Mouse (Mus musculus): ENCODE measurements around the gene Spata32.
A peak's percentile ranks its signal among the peaks of the same experiment; 100 is the strongest.

Spata32 gene

GRCm38 (mm10) chr11:103202376-103202775 is 15.9 kb downstream of the Spata32 start:
- no peak for DNase-seq (ENCODE audit: low spot score in 2 of 2)

DNA sequence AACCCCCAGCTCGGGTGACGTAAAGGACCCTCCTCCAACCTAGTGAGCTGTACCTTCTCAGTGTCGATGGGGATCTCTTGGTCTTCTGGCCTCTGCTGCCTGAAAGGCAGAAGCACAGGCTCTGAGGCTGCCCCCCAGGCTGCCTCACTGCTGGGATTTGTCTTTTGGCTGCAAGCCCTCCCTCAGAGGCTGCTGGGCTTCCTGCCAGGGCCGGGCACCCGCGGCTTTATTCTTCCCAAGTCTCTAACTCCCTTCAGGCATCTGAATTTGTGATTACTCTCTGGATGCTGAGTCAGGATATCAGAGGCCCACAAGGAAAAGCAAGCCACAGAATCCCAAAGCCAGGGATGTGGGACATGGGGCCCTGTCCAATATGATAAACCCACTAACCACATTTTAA is 16.6 kb downstream of the Spata32 start:
- peak in 1 of 2 experiments; percentile 86 for DNase-seq (ENCODE audit: low spot score in 2 of 2)

GRCm38 (mm10) chr11:103198911-103199803 is 19.1 kb downstream of the Spata32 start:
- DNase-seq (ENCODE audit: low spot score in 2 of 2): peak in 1 of 2 experiments; percentile 92

DNA sequence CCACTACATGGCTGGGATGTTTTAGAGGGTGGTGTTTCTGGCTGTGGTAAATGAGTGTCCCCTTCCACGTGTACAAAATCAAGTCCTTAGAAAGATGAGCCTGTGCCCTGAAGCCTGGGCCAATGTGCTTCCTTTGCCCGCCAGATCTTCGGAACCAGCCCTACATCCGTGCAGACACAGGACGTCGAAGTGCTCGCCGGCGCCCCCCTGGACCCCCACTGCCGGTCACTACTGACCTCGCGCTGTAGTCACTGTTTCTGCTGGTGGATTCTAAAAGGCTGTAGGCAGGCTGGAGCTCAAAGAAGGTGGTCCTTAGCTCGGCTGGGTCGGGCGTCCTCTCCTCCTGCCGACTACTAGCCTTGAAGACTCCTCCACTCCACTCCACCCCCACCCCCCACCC is 19.9 kb downstream of the Spata32 start:
- DNase-seq (ENCODE audit: low spot score in 2 of 2): no peak

GRCm38 (mm10) chr11:103197340-103197739 is 20.9 kb downstream of the Spata32 start:
- DNase-seq (ENCODE audit: low spot score in 2 of 2): peak in 1 of 2 experiments; percentile 76

- no peak for DNase-seq (ENCODE audit: low spot score in 2 of 2)
These were observed 22.6 kb downstream of the Spata32 start for GRCm38 (mm10) chr11:103195656-103196055.

- DNase-seq (ENCODE audit: low spot score in 2 of 2): no peak
These were observed 23.0 kb downstream of the Spata32 start for GRCm38 (mm10) chr11:103195236-103195635.

DNA sequence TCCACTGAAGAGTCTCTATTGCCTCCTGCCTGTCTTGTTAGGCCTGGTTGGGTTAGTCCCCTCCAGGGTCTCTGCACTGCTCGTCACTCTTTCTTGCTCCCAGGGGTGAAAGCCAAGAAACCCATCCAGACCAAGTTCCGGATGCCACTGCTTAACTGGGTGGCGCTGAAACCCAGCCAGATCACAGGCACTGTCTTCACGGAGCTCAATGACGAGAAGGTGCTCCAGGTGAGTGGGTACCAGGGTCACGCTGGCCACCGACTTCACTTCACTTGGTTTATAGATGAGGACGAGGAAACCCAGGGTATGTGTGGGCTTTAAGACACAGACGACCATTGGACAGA is 24.4 kb downstream of the Spata32 start:
- no peak for DNase-seq (ENCODE audit: low spot score in 2 of 2)

DNA sequence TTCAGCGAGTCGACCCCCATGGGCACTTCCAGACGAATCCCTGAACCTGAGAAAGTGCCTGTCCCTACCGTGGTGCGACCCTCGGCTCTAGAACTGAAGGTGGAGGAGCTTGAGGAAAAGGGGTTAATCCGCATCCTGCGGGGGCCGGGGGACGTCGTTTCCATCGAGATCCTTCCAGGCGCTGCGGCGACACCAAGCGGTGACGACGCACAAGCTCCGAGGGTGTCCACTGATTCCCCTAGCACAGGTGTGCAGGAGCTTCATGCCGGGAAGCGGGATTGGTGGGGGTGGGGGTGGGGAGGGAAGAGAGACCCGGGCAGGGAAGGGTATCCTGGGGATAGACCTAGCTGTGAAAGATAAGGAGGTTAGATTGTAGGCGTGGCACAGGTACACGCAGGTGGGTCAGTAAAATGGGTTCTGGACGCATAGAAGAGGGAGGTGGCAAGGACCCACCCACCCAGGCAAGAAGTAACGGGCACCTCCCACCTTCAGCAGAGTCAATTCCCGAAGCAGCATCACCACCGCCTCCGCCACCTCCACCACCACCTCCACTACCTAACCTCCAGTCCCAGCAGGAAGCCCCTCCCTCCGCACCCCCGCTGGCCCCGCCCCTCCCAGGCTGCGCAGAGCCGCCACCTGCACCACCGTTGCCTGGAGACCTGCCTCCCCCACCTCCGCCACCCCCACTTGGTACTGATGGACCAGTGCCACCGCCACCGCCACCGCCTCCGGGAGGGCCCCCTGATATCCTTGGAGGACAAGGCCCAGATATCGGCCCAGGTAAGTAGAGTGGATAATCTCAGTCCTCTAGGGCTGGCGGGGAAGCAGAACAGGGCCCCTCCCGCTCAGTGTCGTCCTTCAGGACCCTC is 25.0 kb downstream of the Spata32 start:
- DNase-seq (ENCODE audit: low spot score in 2 of 2): peak in 1 of 2 experiments; percentile 80

DNA sequence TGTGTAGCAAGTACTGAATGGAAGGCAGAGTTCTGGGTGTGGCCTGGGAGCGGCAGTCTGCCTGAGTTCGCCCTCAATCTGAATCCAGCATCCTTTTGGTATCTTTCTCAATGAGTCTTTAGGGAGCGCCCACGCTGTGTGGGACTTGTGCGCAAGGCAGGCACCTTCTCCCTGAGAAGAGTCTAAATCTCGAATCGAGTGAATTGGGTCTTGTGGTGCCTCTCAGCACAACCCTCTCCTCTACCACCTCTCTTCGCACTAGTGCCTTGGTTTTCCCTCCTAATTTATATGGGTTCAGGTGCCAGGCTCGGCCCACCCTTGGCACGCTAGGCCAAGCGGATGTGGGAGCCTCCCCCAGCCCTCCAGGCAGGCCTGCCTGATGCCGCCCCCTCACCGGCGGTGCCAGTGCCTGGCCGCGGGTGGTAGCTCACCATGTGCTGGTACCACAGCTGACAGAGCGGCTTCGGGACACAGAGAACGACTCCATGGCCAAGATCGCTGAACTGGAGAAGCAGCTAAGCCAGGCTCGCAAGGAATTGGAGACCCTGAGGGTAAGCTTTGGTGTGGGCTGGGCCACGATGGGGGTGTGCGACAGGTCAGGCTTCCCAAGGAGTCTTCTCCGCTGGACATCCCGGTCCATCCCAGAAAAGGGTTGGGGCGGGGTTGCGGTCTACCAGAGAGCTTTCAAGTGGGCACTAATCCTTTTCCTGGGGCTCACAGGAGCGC is 25.8 kb downstream of the Spata32 start:
- DNase-seq (ENCODE audit: low spot score in 2 of 2): peak in 1 of 2 experiments; percentile 83

GRCm38 (mm10) chr11:103184891-103185290 is 33.3 kb downstream of the Spata32 start:
- no peak for DNase-seq (ENCODE audit: low spot score in 2 of 2)

DNA sequence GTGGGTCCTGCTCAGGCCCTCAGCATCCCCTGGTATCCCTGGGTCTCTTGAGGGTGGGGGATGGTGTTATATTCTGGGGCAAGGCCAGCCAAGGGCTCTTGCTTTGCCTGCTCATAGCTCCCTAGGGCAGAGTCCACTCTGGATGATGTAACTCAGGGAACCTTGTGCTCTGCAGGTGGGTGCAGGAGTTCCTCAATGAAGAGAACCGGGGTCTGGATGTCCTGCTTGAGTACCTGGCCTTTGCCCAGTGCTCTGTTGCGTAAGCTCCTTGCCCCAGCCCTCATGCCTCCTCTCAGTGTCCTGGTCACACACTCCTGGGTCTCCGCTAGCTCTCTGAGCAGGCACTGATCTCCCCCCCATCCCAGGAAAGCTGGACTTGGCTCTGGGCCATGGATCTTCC is 36.3 kb downstream of the Spata32 start:
- DNase-seq (ENCODE audit: low spot score in 2 of 2): no peak

DNA sequence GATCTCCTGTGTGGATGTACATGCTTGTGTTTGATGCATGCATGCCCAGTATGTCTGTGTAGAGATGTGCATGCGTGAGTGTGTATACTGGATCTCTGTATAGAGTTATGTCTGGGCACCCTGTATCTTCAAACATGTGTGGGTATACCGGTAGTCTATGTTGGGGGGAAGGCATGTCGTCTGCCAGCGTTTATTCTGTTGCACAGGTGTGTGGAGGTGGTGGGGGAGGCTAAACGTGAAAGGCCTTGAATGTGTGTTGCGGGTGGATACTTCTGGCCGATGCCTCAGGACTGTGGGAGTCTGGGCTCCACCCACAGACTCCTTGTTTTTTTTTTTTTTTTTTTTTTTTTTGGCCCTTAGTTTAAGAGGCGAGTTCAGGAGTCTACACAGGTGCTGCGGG is 36.9 kb downstream of the Spata32 start:
- DNase-seq (ENCODE audit: low spot score in 2 of 2): no peak

DNA sequence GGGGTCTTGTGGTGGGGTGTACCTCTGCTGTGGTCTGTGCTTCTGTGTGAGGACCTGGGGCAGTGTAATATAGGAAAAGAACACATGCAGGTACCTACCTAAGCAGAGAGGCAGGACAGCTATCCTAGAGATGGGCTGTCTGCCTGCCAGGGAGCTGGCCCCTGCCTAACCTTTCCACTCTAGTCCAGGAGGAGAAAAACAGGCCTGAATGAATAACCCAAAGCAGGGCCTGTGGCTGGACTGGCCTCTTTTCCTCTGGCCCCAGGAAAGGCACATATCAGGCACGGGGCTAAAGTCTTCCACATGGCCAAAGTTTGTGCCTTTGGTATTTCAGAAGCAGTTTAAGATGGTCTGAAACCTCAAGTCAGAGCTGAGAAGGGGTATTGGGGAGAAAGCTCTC is 37.8 kb downstream of the Spata32 start:
- no peak for DNase-seq (ENCODE audit: low spot score in 2 of 2)

- no peak for DNase-seq (ENCODE audit: low spot score in 2 of 2)
These were observed 39.5 kb downstream of the Spata32 start for GRCm38 (mm10) chr11:103178748-103179147.

GRCm38 (mm10) chr11:103177815-103178485 is 40.3 kb downstream of the Spata32 start:
- no peak for DNase-seq (ENCODE audit: low spot score in 2 of 2)

GRCm38 (mm10) chr11:103177216-103177615 is 41.0 kb downstream of the Spata32 start:
- no peak for DNase-seq (ENCODE audit: low spot score in 2 of 2)

DNA sequence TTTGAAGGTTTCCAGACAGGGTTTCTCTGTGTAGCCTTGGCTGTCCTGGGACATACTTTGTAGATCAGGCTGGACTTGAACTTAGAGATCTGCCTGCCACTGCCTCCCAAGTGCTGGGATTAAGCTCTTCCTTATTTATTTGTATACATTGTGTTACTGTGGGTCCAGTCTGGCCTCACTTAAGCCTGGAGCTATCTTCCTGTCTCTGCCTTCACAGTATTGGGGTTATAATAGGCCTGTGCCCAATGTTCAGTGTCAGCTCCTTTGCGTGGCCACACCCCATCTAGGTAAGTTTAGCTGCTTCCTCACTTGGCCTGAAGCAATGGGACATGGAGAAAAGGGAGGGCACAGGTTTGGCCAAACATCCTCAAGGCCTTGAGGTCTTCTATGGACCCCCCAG is 41.7 kb downstream of the Spata32 start:
- no peak for DNase-seq (ENCODE audit: low spot score in 2 of 2)

- no peak for DNase-seq (ENCODE audit: low spot score in 2 of 2)
These were observed 42.4 kb downstream of the Spata32 start for GRCm38 (mm10) chr11:103175688-103176442.

DNA sequence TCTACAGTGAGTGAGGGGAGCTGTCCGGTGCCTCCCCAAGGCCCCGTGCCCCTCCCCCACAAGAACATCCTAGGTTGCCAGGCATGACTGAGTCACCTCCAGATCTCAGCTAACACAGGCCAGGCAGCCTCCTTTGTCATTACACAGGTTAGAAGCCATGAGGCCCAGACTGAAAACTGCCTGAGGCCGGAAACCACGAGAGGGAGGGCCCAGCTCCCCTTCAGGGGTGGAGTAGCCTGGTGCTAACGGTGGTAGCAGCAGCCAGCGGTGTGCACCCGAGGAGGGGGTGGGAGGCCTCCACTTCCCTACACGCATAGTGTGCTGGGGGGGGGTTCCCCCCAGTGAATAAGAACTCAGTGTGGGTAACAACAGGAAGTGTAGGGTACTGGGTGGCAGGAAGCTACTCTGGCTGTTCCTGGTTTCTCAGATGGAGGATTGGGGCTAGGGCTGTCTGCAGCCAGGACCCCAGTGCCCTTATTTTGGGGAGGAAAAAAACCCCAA is 43.3 kb downstream of the Spata32 start:
- DNase-seq (ENCODE audit: low spot score in 2 of 2): no peak
